Mouse (Mus musculus): ENCODE data around the gene Rptor. TPM values are rescaled to one million over a fixed set of nuclear protein-coding genes. Genes with fewer than 3 reads are reported as not detected.

Gene Rptor
- polyA plus RNA-seq, 1 experiment from 2014 or later = 14.6 TPM

DNA sequence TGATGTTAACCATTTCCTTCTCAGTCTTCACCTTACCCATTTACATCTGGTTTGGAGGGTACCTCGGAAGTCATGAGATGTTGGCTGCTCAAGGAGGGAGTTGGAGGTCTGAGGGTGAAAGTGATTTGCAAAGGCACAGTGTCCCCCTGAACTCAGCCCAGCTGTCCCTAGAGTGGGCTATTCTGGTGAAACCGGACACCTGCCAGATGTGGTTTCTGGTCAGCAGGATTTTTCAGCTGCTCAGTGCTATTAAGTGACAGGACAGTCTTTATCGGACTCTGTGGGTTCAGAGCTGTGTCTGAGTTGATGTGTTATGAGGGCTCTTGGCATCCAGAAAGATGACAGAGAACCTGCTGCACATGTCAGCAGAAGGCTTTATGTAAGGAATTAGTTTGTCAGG is 18.6 kb downstream of the Rptor start:
- Histone ChIP-seq H3K36me3 (ENCODE audit: insufficient read depth) (no peaks in the 10 kb centered on the region), H3K27me3 (ENCODE audit: insufficient read depth, low read length) (no peaks in the 10 kb centered on the region), H3K4me2 (no peak overlapping the region), H3K9me3 (ENCODE audit: low read depth, low read length) (no peaks in the 10 kb centered on the region), H3K4me3 (ENCODE audit: low read depth, low read length) (no peak overlapping the region), H3K4me1 (ENCODE audit: insufficient read depth) (no peaks in the 10 kb centered on the region), H3K9ac (no peak overlapping the region), H3K27ac (ENCODE audit: low read depth) (no peak overlapping the region)
- ATAC-seq (ENCODE audit: insufficient read depth) = no peak
- TF ChIP-seq CTCF (IDR thresholded peaks at IDR 0.05; ENCODE audit: low read depth) = no peak
- no peak for DNase-seq
- 40% methylated on average over 3 of the region's 3 CpGs for WGBS

DNA sequence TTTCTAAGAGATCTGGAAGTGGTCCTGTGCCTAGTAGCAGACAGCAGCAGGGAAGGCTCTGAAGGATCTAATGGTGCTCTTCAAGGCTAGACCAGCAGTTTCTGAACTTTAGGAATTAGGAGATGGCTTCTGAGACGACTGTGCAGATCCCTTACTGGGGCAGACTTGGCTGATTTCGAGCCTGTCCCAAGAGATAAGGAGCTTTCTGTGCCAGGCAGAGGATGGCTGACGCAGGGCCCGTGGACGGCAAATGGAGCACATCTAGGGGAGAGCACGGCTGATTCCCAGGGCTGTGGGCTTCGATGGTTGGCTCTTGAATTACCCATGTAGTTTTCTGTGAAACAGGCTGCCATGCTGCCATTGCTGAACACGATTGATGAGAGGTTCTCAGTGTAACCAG is 21.1 kb downstream of the Rptor start:
- no peaks in the 10 kb centered on the region for H3K27me3 ChIP-seq (ENCODE audit: insufficient read depth, low read length)
- DNase-seq (no peak), ATAC-seq (ENCODE audit: insufficient read depth) (no peak)
- H3K4me1 ChIP-seq (ENCODE audit: insufficient read depth) = no peaks in the 10 kb centered on the region
- no peaks in the 10 kb centered on the region for H3K36me3 ChIP-seq (ENCODE audit: insufficient read depth)
- H3K9me3 ChIP-seq (ENCODE audit: low read depth, low read length) = no peaks in the 10 kb centered on the region
- no peak overlapping the region for H3K9ac ChIP-seq
- WGBS = 77% methylated on average over 8 of the region's 8 CpGs
- H3K4me2 ChIP-seq = no peak overlapping the region
- no peak overlapping the region for H3K4me3 ChIP-seq (ENCODE audit: low read depth, low read length)
- H3K27ac ChIP-seq (ENCODE audit: low read depth) = no peak overlapping the region
- TF ChIP-seq CTCF (IDR thresholded peaks at IDR 0.05; ENCODE audit: low read depth) = no peak

DNA sequence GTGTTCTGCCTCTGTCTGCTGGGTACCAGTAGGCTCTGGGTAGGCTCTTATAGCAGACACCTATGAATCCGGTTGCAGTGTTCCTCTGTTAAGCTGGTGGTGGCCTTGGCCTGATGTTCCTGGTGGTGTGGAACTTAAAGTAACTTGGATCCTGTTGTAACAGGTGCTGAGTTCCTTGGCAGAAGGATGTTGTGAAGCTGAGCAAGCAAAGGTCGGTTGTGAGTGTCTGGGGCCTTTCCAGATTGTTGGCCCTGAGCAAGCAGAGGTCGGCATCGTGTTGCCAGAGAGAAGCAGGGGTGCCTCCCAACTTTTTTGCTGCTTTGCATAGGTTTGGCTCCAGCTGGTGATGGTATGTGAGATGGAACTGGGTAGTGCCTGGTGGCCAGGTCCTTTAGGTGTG is 21.7 kb downstream of the Rptor start:
- Histone ChIP-seq H3K9ac (no peak overlapping the region), H3K36me3 (ENCODE audit: insufficient read depth) (no peaks in the 10 kb centered on the region), H3K27me3 (ENCODE audit: insufficient read depth, low read length) (no peaks in the 10 kb centered on the region), H3K9me3 (ENCODE audit: low read depth, low read length) (no peaks in the 10 kb centered on the region), H3K4me1 (ENCODE audit: insufficient read depth) (no peaks in the 10 kb centered on the region; the same call in 1 of the 2 replicates), H3K27ac (ENCODE audit: low read depth) (no peak overlapping the region), H3K4me2 (no peak overlapping the region), H3K4me3 (ENCODE audit: low read depth, low read length) (no peak overlapping the region)
- DNase-seq = no peak
- 65% methylated on average over 4 of the region's 4 CpGs for WGBS
- ATAC-seq (ENCODE audit: insufficient read depth) = no peak
- no peak for TF ChIP-seq CTCF (IDR thresholded peaks at IDR 0.05; ENCODE audit: low read depth)

DNA sequence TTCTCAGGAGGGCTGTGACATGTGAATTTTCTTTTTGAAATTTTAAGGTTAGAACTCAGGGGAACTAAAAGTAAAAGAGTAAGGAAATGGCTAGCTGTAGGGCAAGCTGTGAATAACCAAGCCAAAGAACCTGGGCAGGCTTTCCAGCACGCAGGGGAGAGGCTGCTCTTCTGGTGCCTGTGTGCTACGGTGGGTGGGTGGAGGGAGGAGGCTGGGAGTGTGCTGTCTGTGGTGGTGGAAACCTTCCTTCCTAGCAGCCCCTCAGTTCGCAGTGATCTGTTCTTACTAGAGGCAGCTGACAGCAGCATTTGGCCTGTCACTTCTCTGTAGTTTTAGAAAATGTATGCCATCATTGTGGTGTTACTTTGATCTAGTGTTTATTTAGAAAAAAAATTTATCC is 22.2 kb downstream of the Rptor start:
- DNase-seq = no peak
- Histone ChIP-seq H3K27ac (ENCODE audit: low read depth) (no peak overlapping the region), H3K9me3 (ENCODE audit: low read depth, low read length) (no peaks in the 10 kb centered on the region), H3K36me3 (ENCODE audit: insufficient read depth) (no peaks in the 10 kb centered on the region), H3K9ac (no peak overlapping the region), H3K27me3 (ENCODE audit: insufficient read depth, low read length) (no peaks in the 10 kb centered on the region), H3K4me2 (no peak overlapping the region), H3K4me1 (ENCODE audit: insufficient read depth) (no peaks in the 10 kb centered on the region; the same call in 1 of the 2 replicates), H3K4me3 (ENCODE audit: low read depth, low read length) (no peak overlapping the region)
- no peak for ATAC-seq (ENCODE audit: insufficient read depth)
- WGBS = 35% methylated on average over 3 of the region's 3 CpGs
- no peak for TF ChIP-seq CTCF (IDR thresholded peaks at IDR 0.05; ENCODE audit: low read depth)

DNA sequence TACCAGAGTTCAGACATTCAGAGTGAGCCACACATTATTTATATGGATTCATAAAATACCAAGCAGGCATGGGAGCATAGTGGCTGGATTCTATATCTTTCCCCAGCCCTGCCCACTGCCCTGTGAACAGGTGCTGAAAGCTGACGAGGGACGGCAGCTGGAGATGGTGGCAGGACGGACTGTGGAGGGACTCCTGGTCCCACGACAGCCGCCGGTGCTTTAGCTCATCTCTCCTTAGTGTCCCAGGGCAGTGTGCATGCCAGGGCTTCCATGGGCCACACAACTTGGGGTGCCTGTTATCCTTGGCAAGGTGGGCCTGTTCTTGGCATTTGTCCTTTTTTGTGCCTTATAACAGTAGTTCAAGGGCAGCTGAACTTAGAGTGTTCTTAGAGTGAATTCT is 22.8 kb downstream of the Rptor start:
- no peak for DNase-seq
- Histone ChIP-seq H3K9me3 (ENCODE audit: low read depth, low read length) (no peaks in the 10 kb centered on the region), H3K9ac (no peak overlapping the region), H3K4me3 (ENCODE audit: low read depth, low read length) (no peak overlapping the region), H3K27ac (ENCODE audit: low read depth) (no peak overlapping the region), H3K4me1 (ENCODE audit: insufficient read depth) (no peaks in the 10 kb centered on the region; the same call in 1 of the 2 replicates), H3K27me3 (ENCODE audit: insufficient read depth, low read length) (no peaks in the 10 kb centered on the region), H3K4me2 (no peak overlapping the region), H3K36me3 (ENCODE audit: insufficient read depth) (no peaks in the 10 kb centered on the region)
- WGBS = 48% methylated on average over 6 of the region's 6 CpGs
- no peak for ATAC-seq (ENCODE audit: insufficient read depth)
- no peak for TF ChIP-seq CTCF (IDR thresholded peaks at IDR 0.05; ENCODE audit: low read depth)

DNA sequence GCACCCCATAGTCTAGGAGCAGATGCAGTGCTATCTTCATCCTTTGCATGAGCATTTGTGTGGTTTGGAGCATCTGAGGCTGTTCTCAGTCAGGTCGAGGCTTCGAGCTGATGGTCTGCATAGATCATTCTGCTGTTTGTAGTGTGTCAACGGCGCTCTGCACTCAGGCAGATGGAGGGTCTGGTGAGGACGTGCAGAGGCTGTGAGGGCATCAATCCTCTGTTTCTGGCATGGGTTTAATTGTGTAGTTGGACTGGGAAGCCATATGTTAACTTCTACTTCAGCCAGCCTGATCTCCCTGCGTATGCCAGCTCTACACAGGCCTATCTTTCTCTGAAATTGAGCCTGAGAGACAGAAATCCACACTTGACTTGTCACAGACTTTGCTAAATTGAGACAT is 23.2 kb downstream of the Rptor start:
- 52% methylated on average over 6 of the region's 6 CpGs for WGBS
- no peak overlapping the region for H3K4me2 ChIP-seq
- DNase-seq = no peak
- H3K9me3 ChIP-seq (ENCODE audit: low read depth, low read length) = no peaks in the 10 kb centered on the region
- ATAC-seq (ENCODE audit: insufficient read depth) = no peak
- H3K4me3 ChIP-seq (ENCODE audit: low read depth, low read length) = no peak overlapping the region
- H3K9ac ChIP-seq = no peak overlapping the region
- TF ChIP-seq CTCF (IDR thresholded peaks at IDR 0.05; ENCODE audit: low read depth) = no peak
- H3K27me3 ChIP-seq (ENCODE audit: insufficient read depth, low read length) = no peaks in the 10 kb centered on the region
- H3K4me1 ChIP-seq (ENCODE audit: insufficient read depth) = no peaks in the 10 kb centered on the region; the same call in 1 of the 2 replicates
- H3K27ac ChIP-seq (ENCODE audit: low read depth) = no peak overlapping the region
- no peaks in the 10 kb centered on the region for H3K36me3 ChIP-seq (ENCODE audit: insufficient read depth)

DNA sequence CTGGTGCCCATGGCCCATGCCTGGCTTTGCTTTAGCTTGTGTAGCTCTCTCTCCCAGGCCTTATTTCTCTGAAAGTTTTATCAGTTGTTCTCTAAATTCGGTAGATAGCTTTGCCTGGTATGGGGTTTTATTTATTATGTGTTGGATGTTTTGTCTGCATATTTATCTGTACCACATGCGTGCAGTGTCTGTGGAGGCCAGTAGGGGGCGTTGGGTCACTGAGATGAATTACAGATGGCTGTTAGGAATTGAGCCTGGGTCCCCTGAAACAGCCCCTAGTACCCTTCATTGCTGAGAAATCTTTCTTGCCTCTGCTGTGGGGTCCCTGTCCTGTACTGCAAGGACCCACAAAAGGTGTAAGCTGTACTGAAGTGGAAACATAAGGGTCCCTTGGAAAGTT is 24.5 kb downstream of the Rptor start:
- Histone ChIP-seq H3K4me3 (ENCODE audit: low read depth, low read length) (no peak overlapping the region), H3K4me2 (no peak overlapping the region), H3K27ac (ENCODE audit: low read depth) (no peak overlapping the region), H3K9me3 (ENCODE audit: low read depth, low read length) (no peaks in the 10 kb centered on the region), H3K27me3 (ENCODE audit: insufficient read depth, low read length) (no peaks in the 10 kb centered on the region), H3K9ac (no peak overlapping the region), H3K36me3 (ENCODE audit: insufficient read depth) (no peaks in the 10 kb centered on the region), H3K4me1 (ENCODE audit: insufficient read depth) (no peaks in the 10 kb centered on the region; the same call in 1 of the 2 replicates)
- DNase-seq = no peak
- ATAC-seq (ENCODE audit: insufficient read depth) = no peak
- peak; percentile 51 for TF ChIP-seq CTCF (IDR thresholded peaks at IDR 0.05; ENCODE audit: low read depth)
- WGBS = 53% methylated on average over 3 of the region's 3 CpGs

DNA sequence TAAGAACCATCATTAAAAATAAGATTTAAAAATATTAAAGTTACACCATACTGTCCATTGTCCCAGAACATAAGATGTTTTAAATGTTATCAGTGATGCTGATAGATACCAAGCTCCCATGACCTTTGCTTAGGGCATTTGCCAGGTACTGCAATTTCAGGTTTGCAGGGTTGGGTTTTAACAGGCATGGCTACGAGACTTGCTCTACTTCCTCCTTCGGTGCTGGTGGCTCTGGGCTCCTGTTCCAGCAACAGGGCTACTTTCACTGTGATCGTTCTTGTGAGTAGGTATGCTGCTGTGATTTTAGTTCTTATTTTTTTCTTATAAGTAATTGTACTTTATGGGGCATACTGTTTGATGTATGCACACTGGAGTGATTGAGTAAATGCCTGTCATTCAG is 26.4 kb downstream of the Rptor start:
- Histone ChIP-seq H3K27me3 (ENCODE audit: insufficient read depth, low read length) (no peaks in the 10 kb centered on the region), H3K9ac (no peak overlapping the region), H3K4me2 (no peak overlapping the region), H3K4me1 (ENCODE audit: insufficient read depth) (no peaks in the 10 kb centered on the region; the same call in 1 of the 2 replicates), H3K27ac (ENCODE audit: low read depth) (no peak overlapping the region), H3K36me3 (ENCODE audit: insufficient read depth) (no peaks in the 10 kb centered on the region), H3K4me3 (ENCODE audit: low read depth, low read length) (no peak overlapping the region), H3K9me3 (ENCODE audit: low read depth, low read length) (no peaks in the 10 kb centered on the region)
- WGBS = 86% methylated on average over 3 of the region's 3 CpGs
- ATAC-seq (ENCODE audit: insufficient read depth) (no peak), DNase-seq (no peak)
- TF ChIP-seq CTCF (IDR thresholded peaks at IDR 0.05; ENCODE audit: low read depth) = no peak
